Mouse (Mus musculus) c-Kit-negative CD71-positive TER-119-positive erythroid progenitor cells, embryonic 14.5 days (primary cell): ENCODE results near the gene Nfib.
"Not testable (repeated sequence)": the region's sequence is repeated elsewhere in the genome, so short reads cannot be mapped to it uniquely, and the experiment has no call there.

Experiments
- DNase-seq: peaks from one replicate; pipeline ENCODE4 v3.0.0-alpha.2; 2013; ENCODE audit warnings: low read depth, low spot score

Gene Nfib

DNA sequence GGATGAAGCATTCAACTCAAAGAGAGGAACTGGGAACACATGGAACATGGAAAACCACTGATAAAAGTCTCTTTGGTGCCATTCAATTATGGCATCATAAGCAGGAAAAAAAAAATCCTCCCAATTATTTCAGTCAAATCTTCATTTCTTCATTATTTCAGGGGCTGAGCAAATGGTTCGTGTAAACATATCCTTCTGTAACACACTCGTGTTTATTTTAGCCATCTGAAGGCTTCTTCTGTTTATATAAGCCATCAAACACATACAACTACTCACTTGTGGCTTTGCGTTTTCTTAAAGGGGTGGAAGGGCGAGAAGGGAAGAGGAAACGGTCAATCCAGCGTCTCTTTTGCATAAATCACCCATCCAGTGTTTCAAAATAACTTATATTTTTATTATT lies 399.5 kb downstream of the Nfib start:
- no peak for DNase-seq

DNA sequence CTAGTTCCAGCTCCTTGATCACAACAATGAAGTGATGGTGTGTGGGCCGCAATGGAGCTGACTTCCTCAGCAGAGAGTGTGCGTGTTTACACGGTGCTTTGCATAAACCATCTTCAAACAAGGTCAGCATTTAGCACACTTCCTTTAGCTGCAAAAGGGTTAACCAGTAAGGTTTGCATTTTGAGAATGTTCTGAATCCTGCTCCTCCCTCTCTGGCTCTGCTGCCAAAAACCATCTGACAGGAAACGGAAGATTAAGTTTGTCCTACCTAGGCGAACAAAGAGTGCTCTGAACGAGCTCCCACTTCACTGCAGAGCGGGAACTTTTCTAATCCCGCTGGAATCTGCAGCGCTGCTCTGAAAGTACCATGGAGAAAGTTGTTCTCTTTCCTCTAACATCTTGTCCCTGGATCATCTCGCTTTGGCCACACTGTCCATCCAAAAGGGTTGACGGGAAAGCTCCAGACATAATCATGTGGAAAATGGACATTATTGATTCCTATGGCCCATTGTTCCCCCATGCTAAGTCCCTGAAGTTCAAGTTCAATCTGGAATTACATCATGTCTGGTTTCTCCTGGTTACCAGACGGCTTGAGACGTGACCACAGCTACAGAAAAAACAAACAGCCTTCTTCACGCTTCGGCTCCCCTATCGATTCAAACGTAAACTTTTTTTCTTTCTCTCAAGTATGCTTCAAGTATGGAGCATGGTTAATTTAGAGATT lies 401.2 kb downstream of the Nfib start:
- no peak for DNase-seq

DNA sequence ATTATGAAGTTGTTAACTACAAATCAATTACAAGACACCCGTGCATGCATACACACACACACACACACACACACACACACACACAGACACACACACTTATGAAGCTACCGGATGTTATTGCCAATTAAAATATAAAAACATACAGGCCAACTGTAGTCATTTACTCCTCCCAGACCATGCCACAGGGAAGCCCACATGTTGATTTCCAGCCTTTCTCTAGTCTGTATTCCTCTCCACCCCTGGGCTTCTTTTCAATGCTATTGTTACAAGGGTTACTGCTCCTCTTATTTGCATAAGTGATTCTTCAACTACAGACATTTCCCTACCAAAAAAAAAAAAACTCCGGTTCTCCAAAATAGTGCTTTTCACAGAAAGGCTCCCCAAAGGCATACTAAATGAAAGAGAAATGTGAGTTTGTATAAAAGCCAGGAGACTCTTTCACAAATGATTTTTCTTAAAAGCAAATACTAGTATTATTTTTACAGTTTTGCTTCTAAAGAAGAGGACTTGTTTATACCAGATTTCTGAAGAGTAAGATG lies 402.1 kb downstream of the Nfib start:
- no peak for DNase-seq

DNA sequence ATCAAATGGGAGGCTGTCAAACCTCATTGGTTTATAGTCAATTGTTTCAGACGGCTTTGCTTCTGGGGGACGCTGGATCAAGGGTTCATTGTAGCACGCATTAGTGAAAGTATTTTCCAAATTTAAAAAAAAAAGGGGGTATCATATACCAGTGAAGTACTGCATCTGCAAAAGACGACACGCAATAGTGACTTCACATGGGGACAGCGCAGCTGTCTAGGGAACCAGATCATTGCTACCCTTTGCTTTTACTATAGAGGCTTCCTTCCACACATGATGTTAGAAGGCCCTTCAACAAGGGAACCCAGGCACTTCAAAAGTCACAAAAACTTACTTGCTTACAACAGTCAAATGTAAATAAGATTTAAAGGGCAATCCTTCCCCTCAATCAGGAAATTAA lies 402.6 kb downstream of the Nfib start:
- DNase-seq: no peak

DNA sequence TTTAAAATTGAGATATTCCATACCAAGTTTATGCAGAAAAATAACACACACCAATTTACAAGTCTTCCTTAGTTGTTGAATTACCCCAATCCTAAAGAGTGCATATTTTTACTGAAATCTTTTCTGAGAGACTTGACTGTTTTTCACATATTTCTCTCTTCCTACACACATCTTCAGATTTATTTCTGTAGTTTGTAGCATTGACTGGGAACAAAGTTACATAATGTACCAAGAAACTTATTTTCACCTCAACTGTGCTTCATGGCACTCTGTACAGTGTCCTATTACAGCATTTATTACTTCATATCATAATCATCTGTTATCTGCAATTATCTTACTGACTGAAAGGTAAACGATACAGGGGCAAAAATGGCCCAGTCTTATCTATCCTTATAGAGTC lies 406.9 kb downstream of the Nfib start:
- DNase-seq: no peak

DNA sequence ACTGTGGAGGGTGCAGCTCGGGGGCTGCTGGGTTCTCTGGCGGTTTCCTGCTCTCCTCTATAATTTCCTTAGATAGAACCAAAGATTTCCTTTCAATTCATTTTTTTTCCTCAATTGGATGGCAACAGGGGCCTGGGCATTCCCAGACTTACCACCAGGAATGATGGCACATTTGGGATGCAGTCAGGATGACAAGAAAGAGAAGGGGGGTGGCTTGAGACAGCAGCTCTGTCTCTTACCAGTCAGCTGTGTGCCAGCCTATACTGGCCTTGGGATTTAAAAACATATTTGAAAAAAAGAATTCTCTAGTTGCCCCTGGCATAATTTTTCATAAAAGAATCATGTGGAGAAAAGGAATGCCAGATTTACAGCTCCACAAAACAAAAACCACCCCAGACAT lies 408.0 kb downstream of the Nfib start:
- DNase-seq: no peak

DNA sequence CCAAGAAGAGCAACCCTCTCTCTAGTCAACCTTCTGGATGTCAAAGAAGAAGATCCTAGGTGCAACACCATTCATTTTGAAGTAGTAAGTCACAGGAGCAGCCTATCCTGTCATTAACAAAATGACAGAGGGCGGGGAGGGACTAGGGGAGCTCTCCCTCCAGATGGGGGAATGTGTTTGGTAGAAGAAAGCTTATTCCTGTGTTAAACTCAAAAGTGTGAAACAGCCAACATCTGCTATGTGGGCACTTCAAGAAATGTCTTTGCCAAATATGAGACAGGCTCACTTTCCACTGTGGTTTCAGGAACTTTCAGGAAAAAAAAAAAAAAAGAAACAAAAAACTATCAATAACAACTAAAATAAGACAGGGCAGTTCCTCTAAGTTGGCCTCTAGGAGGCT lies 411.5 kb downstream of the Nfib start:
- no peak for DNase-seq

DNA sequence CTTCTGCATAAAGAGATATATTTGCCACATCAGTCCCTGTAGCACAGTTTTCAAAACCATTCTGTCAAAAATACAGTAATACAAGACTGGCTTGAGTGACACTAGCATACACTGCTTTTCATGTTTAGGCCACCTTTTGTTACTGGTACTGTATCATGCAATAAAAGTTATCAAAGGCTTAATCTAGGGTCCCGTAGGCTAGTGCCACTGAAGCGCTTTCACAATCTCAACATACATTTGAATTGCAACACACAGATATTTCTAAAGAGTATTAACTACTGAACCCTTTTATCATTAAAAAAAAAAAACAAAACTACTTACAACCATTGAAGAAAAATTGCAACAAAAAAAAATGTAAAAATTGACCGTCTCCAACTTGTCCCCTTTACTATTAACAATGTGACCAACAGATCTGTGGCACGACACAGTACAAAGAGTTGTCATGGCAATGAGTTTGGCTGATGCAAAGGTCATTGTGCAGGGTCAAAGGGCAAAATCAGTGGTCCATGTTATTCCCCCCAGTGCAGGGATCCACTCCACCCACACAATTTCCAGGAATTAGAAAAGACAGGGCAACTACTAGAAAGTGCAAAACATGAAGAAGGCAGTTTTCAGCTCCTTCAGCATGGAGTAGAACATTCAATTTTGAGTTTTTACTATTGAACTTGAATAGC lies 414.2 kb downstream of the Nfib start:
- DNase-seq: no peak

DNA sequence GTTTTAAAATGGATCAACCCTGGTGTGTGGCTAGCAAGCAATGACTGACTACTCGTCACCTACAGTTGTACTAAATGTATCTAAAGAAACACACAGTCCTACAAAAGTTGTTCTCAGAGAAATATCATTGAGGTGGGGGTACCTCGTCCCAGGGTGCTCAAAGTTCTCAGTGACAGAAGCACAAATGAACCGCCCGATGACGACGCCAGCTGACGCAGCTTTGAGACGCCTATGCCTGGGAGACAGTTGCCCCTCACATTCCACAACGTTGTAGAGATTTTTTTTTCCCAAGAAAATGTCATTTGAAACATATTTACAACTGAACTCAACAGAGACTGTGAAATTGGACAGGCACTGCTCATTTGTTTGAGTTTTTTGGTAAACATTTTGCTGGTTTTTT lies 414.9 kb downstream of the Nfib start:
- no peak for DNase-seq

DNA sequence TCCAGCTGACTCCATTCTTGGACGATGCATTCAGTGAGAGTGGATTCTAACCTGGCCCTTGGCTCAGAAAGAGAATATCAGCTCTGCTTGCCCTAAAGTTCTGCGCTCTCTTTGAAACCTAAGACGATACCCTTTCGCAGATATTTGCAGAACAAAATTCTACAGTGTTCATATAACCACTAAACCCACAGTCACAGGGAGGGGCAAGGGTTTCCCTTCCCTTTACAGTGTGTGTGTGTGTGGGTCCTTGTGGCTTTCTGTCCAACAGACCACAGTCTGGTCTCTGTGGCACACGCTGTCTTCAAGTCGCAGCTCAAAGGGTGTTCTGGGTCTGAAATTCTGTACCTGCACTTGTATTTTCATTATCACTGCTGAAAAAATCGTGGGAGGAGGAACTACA lies 416.0 kb downstream of the Nfib start:
- DNase-seq: no peak

DNA sequence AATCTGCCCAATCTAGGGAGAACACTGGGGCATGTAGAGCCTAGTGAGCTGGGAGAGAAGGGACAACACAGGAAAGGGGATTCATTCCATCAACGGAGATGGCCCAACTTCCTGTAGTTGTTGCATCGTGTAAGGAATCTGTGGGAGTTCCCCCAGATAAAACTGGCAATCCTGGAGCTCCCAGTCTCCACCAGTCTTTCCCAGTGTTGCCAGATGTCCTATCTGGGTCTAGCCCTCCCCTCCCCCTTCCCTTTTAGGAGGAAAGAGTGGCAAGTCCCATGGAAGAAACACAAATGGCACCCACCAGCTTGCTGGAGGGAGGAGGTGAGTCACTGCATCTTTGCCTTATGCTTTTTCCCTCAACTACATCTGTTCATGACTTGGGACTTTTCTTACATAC lies 417.4 kb downstream of the Nfib start:
- no peak for DNase-seq

DNA sequence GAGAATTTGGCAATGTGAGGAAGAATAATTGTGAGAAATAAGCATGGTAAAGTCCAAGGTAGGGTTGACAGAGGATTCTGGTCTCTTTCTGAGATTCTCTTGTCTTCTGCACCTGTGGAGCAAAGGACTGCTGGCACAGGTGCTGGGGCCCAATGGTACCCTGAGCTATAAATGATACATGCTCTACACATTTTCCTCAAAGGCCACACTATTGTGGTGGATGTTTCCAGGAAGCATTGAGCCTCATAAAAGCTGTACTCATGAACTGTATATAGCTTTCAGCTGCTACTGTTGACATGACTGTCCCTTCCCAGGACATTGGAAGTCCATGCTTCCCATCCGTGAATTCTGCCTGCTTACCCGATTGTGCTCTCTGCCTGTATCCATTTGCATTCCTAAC lies 418.1 kb downstream of the Nfib start:
- no peak for DNase-seq

DNA sequence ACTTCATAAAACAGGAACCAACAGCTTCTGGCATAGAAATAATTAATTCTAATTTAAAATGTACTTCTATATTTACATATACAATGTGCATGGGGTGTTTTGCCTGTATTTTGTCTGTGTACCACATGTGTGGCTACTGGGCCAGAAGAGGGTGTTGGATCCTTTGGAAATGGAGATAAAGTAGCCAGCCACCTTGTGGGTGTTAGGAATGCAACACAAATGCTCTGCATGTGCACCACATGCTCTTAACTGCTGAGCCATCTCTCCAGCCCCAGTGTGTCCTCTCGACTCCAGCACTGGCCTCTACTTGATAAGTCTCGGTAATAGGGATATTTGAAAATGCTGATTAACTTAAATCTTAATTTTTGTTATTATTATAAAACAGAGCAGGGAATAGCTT lies 418.6 kb downstream of the Nfib start:
- no peak for DNase-seq

DNA sequence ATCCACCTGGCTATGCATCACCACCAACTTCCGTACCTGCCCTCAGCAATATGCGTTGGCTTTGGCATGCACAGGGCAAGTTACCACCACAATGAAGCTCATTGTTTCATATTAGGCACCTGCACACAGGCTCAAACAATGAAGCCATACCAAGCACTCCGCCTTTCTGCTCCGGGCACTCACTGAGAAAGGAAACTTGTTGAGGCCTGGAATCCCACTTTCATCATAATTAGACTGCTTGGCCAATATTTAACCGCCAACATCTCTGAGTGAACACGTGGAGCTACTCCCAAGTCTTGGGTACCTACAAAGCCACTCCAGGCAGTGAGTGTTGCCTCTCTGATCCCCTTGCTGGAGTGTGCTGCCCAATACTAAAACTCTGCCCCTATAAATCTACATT lies 422.0 kb downstream of the Nfib start:
- DNase-seq: no peak

DNA sequence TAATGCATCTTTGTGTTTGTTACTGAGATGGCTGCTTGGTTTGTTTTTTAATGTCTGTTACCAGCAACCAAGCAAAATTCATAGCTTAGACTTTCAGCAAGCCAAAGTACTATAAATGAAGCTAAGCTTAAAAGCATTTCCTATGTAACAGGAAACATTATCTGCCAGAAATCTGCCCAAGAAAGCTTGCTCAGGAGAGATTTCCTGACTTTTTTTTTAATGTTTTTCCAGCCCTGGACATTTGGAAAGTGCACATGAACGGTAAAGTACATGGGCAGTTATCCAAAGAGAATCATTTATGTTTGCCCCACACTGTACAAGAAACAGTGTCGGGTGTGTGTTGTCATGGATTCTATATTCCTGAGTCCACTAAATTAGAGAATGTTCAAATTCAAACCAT lies 429.6 kb downstream of the Nfib start:
- DNase-seq: no peak

DNA sequence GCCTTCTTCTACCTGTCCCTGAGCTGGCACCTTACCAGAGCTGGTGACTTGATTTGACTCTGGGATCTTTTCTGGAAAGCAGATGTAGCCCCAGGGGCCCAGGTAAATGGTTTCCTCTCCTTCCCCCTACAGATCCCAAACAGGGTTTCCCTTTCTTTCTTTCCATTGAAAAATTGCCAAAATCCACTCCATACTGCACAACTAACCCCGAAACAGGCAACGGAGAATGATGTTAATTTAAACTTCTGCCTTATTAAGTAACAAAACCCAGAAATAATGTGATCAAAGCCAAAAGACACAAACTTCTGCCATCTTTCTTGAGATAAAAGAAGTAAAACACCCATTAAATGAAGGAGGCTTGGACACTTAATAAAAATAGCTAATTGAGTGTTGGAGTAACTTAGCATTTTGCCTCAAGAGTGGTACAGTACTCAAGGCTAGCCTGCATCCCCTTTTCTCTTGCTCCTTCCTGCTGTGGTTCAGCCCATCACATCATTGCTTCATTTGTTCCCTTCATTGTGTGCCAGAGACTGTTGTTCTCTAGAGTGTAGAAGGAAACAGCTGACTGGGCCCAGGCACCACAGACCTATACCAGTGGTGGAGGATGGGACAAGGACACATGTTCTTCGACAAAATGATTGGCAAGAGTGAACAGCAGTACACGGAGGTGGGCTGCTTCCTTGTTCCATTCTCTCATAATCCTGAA lies 432.3 kb downstream of the Nfib start:
- no peak for DNase-seq

DNA sequence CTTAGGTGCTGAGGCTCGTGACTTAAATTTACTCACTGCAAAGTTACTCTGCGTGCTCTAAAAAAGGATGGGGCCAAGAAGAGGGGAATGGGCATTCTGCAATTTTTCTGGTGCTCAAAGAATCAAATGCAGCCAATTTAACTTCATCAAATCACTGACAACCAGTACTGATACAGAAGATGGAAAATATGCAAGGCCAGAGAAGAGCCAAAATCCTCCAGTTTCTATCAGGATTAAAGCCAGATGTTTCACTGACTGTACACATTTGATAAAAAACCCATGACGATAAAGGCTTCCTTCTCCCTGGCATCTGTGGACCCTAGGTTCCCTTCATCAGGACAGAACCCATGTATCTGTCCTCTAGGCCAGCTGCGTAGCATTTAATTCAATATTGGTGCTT lies 433.5 kb downstream of the Nfib start:
- DNase-seq: no peak

DNA sequence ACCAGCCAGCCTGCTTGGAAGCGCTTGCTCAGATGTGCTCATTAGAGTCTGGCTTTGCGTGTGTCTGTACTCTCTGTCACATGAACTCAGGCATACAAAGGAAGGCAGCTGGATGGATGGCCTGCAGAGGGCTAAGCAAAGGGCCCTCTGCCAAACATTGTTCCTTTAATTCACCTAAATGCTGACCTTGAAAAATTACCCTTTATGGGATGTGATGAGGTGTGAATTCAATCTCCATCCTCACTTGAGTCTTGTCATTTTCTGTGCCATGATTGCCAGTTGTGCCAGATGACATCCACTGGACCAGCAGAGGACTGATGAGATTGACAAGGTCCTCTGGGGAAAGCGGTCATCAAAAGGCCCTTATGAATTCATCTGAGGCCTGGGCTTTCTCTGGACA lies 434.0 kb downstream of the Nfib start:
- DNase-seq: no peak

DNA sequence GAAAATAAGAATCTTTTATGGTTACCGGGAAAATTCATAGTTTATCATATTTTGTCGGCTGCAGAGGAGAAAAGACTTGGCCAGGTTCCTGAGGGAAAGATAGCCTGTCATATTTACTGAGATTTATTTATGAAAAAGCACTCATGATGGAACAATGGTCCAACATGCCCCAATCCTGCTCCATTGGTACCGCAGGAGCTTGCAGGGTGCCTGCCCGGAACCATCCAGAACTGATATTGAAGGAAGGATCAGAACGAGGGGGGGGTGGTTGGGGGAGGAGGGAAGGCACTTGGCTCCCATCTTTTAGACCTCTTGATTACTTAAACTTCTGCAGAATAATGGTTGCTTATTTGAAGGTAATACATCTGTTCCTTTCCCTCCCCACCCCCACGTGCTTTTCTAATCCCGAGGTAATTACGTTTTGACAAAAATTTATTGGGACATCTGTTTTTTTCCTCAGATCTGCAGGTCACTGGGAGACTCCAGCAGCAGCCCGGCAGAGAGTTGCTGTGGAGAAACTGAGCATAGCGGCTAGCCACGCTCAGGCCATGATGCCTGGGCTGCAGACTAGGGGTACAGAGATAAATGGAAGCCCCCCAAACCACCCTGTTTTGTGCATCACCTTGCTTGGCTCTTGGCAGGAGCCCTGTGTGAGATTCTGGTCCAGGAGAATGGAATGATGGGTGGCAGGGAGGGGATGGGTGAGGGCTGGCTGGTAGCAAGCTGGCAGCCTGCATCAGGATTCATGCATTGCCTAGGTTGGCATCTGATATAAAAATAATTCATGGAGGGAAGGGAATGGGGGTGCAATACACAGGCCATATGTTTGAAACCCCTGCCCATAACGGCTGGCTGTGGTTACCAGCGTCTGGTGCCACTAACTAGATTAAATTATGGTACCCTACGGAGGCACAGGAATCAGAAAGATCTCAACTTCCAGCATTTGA lies 437.4 kb downstream of the Nfib start:
- DNase-seq: no peak

DNA sequence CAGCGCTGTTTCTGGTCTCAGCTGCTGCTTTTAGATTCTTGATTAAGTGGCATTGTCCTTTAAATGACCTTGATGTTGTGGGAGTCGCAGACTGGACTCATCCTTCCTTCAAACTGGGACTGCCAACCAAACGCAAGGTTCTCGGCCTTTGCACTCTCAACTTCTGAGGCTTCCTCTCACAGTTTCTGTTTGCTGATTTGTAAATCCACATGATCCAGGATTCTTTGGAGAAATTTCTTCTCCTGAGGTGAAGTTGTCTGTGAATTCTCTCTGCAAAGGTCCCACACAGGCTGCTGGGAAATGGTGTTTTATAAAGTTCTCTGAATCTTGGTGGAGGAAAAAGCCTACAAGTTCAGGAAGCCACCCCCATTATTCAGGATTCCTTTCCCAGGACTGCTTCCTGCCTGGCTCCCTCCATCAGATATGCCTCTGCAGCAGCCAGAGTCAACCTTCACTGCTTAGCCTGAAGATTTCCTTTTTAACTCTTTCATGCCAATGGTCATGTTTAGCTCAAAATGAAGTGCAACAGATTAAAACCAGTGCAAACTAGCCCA lies 439.4 kb downstream of the Nfib start:
- no peak for DNase-seq

DNA sequence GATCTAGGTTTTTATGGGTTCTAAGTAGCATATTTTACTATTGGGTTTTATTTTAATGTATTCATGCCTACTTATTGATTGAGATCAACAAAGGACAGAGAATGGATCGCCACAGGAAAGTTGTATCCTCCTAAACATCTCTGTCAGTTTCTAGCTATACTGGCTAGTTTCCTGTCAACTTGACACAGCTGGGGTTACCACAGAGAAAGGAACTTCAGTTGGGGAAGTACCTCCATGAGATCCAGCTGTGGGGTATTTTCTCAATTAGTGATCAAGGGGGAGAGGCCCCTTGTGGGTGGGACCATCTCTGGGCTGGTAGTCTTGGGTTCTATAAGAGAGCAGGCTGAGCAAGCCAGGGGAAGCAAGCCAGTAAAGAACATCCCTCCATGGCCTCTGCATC lies 447.0 kb downstream of the Nfib start:
- not testable (repeated sequence) for DNase-seq
